Mouse (Mus musculus) olfactory bulb, adult 2 months (tissue): Measurements from ENCODE around the gene Rasl10a. TPM values are rescaled to one million over a fixed set of nuclear protein-coding genes. Genes with fewer than 3 reads are reported as not detected.

Source experiments
- H3K27ac ChIP-seq: fragments of 200-500 bp; 2 replicates; pipeline ENCODE4 v1.5.1; 2012; ENCODE audit warnings: low read depth, low read length; ENCODE audit not compliant: insufficient read depth
- H3K4me1 ChIP-seq: fragments of 200-500 bp; 2 replicates; pipeline ENCODE4 v1.6.1; 2012; ENCODE audit warnings: low read length; ENCODE audit not compliant: control insufficient read depth, insufficient read depth
- H3K4me3 ChIP-seq: fragments of 200-500 bp; 2 replicates; pipeline ENCODE4 v1.5.1; 2012; ENCODE audit warnings: mild to moderate bottlenecking, low read depth, low read length, moderate library complexity; ENCODE audit not compliant: insufficient read depth
- CTCF ChIP-seq: fragments of 200-500 bp; IDR thresholded peaks from 2 replicates; pipeline ENCODE4 v1.5.1; 2012; ENCODE audit warnings: low read depth, mild to moderate bottlenecking, low read length, moderate library complexity; ENCODE audit not compliant: insufficient read depth
- POLR2A ChIP-seq: fragments of 200-500 bp; IDR thresholded peaks from 2 replicates; pipeline ENCODE4 v1.6.1; 2012; ENCODE audit warnings: mild to moderate bottlenecking, low read depth, low read length, moderate library complexity; ENCODE audit not compliant: insufficient read depth
- WGBS: fragments of 180-500 bp; shearing (Covaris S2); methylation state at CpG from one replicate; pipeline ENCODE4 v1.1.7; 2018; 5-methylcytosine and 5-hydroxymethylcytosine counted together
- polyA plus RNA-seq: library from polyadenylated mRNA; stranded (reverse); fragments of >200 nt; gene quantifications from 2 replicates; pipeline ENCODE4 v1.2.4, GENCODE M21; 2012; ENCODE audit warnings: low replicate concordance; ENCODE audit not compliant: missing spikeins, insufficient read depth, insufficient read length

The Rasl10a gene
- polyA plus RNA-seq, 1 experiment: not detected

DNA sequence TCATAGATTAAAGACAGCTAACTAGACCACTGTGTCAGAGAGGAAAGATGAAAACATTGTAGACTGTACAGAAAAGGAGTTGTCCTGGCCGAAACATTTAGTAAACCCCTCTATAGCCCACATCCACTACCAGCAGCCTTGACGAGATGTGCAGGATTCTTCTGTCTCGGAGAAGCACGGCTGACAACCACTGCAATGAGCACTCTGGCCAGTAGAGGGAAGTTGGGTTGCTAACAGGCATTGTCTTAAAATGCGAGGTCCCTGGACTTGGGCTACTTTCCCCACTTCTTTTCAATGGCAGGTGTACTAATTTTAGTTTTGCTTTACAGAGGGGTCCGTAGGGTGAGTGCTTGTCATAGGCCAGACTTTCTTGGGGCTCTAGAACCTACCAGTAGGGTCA is 40.4 kb upstream of the Rasl10a start:
- no peak overlapping the region for H3K4me3 ChIP-seq
- no peak overlapping the region for H3K27ac ChIP-seq
- no peaks in the 10 kb centered on the region for H3K4me1 ChIP-seq
- TF ChIP-seq CTCF: no peak
- TF ChIP-seq POLR2A: no peak
- 49% methylated on average over 6 of the region's 6 CpGs for WGBS

DNA sequence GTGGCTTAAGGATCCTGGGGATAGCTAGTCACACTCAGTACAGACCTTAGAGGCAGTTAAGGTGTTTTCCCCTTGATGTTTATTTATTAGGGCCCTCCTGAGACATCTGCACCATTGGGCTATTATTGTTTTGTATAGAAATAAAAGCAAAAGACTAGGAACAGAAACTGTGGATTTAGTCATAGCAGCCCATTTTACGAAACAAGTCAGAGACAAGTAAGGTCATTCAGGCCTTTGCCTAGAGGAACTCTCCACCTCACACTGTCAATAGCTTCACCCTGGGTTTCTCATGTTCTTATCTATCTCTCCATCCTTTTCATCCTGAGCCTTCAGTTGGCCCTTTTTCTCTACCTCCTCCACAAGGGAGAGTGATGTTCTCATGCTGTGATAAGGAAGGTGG is 32.8 kb upstream of the Rasl10a start:
- WGBS: 97% methylated on average over 1 of the region's 1 CpGs
- TF ChIP-seq CTCF: no peak
- TF ChIP-seq POLR2A: no peak
- no peaks in the 10 kb centered on the region for H3K4me1 ChIP-seq
- no peak overlapping the region for H3K4me3 ChIP-seq
- H3K27ac ChIP-seq: no peak overlapping the region

GRCm38 (mm10) chr11:5028228-5028627 is 29.7 kb upstream of the Rasl10a start:
- H3K27ac ChIP-seq: no peak overlapping the region
- no peaks in the 10 kb centered on the region for H3K4me1 ChIP-seq
- TF ChIP-seq CTCF (no peak), POLR2A (no peak)
- H3K4me3 ChIP-seq: no peak overlapping the region
- whole genome bisulfite sequencing: 80% methylated on average over 7 of the region's 7 CpGs

- TF ChIP-seq POLR2A (no peak), CTCF (no peak)
- WGBS: 92% methylated on average over 10 of the region's 10 CpGs
- Histone ChIP-seq H3K4me3 (no peak overlapping the region), H3K4me1 (no peaks in the 10 kb centered on the region), H3K27ac (no peak overlapping the region)
These were observed 25.2 kb upstream of the Rasl10a start for GRCm38 (mm10) chr11:5032706-5033105.

DNA sequence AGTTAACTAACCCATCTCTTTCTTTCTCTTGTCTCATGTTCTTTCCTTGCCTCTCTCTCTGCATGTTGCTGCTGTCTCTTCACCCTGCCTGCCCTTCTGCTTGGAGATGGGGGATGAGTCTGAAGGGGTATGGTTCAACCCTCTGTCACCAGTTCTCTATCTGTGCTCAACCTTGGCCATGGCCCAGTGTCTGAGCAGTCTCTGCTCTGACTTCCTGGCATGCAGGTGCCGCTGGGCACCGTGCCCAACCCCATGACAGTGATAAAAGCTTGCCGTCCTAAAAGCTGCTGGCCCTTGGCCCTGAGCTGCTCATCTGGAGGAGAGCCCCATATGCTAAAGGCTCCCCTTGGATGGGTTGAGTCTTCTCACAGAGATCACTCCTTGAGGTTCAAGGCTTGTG is 24.8 kb upstream of the Rasl10a start:
- TF ChIP-seq CTCF (no peak), POLR2A (no peak)
- Histone ChIP-seq H3K4me3 (no peak overlapping the region), H3K27ac (no peak overlapping the region), H3K4me1 (no peaks in the 10 kb centered on the region)
- WGBS: 73% methylated on average over 3 of the region's 3 CpGs

- no peak overlapping the region for H3K27ac ChIP-seq
- 90% methylated on average over 4 of the region's 4 CpGs for WGBS
- TF ChIP-seq POLR2A: no peak
- TF ChIP-seq CTCF: no peak
- no peak overlapping the region for H3K4me3 ChIP-seq
- H3K4me1 ChIP-seq: peaks cover under 1% of the 10 kb centered on the region
These were observed 22.5 kb upstream of the Rasl10a start for GRCm38 (mm10) chr11:5035421-5035820.

DNA sequence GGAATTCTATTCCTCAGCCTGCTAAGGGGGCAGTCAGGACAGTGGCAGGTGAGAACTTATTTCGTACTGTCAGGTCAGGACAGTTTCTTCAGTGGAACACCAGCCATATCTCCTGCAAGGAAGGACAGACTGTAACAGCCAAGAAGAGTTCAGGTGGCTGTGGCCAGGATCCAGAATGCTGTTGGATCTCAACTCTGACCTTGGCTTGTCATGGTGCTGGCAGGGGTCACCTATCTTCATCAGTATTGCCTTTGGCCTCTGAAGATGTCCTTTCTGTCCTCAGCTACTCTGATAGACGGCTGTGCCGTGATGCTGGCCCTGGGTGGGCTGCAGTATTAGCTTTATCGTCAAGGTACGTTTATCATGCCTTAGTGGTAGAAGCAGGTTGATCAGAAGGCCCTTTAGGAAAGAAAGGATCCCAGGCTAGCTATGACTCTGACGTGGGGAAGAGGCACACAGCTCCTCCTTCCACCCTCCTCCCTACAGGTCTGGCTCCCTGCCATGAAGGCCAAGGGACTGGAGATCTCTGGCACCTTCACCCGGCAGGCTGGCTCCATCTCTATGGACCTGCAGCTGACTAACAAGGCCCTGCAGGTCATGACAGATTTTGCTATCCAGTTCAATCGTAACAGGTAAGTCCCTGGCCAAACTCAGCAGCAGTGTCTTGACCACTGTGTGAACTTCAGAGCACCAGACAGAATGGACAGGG is 20.6 kb upstream of the Rasl10a start:
- Histone ChIP-seq H3K27ac (no peak overlapping the region), H3K4me3 (no peak overlapping the region), H3K4me1 (peaks cover 19% of the 10 kb centered on the region)
- TF ChIP-seq CTCF: no peak
- TF ChIP-seq POLR2A: no peak
- WGBS: 71% methylated on average over 8 of the region's 8 CpGs

DNA sequence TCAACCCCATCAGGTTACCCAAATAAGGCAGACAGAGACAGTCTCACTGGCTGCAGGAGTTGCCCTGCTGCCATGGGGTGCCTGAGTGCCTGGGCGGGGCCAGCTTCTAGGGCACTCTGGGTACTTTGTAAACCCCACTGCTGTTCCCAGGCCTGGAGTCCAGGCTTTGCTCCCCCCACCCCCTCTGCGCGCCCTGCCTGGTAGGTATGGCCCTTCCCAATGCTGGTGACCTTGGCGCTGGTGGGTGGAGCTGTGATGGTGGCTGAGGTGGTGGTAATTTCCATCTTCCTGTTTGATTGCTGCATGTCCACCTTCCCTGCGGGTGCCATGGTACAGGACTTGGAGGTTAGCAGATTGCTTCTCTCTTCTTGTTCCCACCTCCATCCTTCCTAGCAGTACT is 17.3 kb upstream of the Rasl10a start:
- H3K27ac ChIP-seq: peak overlapping the region; percentile 48; the same call in 1 of the 2 replicates
- TF ChIP-seq CTCF (no peak), POLR2A (no peak)
- H3K4me3 ChIP-seq: no peak overlapping the region
- 92% methylated on average over 5 of the region's 5 CpGs for whole genome bisulfite sequencing
- peaks cover 20% of the 10 kb centered on the region for H3K4me1 ChIP-seq

DNA sequence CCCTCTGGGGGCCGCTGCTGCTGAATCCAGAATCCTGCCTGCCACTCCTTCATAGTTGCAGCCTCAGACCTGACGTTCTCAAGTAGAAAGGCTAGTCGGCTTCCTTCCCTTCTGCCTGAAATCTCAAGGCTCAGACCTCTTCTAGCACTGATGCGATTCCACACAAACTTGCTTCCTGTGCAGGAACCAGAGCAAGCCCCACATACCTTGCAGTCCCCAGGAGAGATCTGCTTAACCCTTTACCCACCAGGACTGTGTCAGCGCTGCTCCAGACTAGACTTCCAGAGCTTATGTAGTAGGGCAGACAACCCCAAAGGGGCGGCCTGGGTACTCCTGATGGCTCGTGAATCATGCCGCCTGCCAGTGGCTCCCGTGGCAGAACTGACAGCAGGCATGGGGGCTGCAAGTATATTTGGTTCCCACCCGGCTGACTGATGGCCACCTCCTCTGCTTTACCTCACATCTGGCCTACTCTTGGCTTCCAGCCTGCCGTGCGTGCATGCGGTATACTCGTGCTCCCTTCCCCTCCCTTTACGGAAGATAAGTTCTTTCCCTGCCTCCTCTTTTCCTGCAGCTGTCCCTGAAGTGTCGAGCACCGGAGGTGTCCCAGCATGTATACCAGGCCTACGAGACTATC is 16.7 kb upstream of the Rasl10a start:
- H3K4me1 ChIP-seq: peaks cover 26% of the 10 kb centered on the region
- no peak overlapping the region for H3K4me3 ChIP-seq
- WGBS: 54% methylated on average over 18 of the region's 18 CpGs
- peak overlapping the region; percentile 48 for H3K27ac ChIP-seq
- TF ChIP-seq CTCF: no peak
- TF ChIP-seq POLR2A: no peak
